9 mouse cellular contexts compared by ENCODE assay signal in genomic region chr11:100320701-100321410, GRCm38 (mm10). TPM values are rescaled to one million over a fixed set of nuclear protein-coding genes. Genes with fewer than 3 reads are reported as not detected.
DNase-seq lines count a peak whose midpoint lies in the region; ATAC-seq and TF ChIP-seq lines count a peak whose summit lies in the region.
"Not testable (repeated sequence)": the region's sequence is repeated elsewhere in the genome, so short reads cannot be mapped to it uniquely, and the experiment has no call there.
"Had no signal": no experiment of that assay in that cellular context is flagged by ENCODE, and none has a peak within 500 bp of the region (broad histone marks: within the 10 kb centered on the region; RNA-seq: fewer than 3 reads in every experiment).

No protein-coding gene starts in this region.

- H3K36me3 ChIP-seq in forebrain, embryonic 10.5 days (replicated peaks) = peaks cover 28% of the 10 kb centered on the region
- H3K36me3 ChIP-seq in heart, embryonic 14.5 days (ENCODE audit: control insufficient read depth, insufficient read depth, low read length) = peaks cover 22% of the 10 kb centered on the region
- H3K36me3 ChIP-seq in intestine, embryonic 16.5 days (ENCODE audit: control insufficient read depth, insufficient read depth, low read length) = not testable (repeated sequence)
- H3K36me3 ChIP-seq in liver, adult 2 months (ENCODE audit: control insufficient read depth, insufficient read depth, low read length) = peaks cover 17% of the 10 kb centered on the region
- H3K36me3 ChIP-seq in midbrain, embryonic 10.5 days = peaks cover 26% of the 10 kb centered on the region

- TF ChIP-seq CTCF in bone marrow, adult 2 months (IDR thresholded peaks at IDR 0.05; ENCODE audit: control insufficient read depth, insufficient read depth, low read length); liver, adult 2 months (IDR thresholded peaks at IDR 0.05; ENCODE audit: low read depth, low read length); olfactory bulb, adult 2 months (IDR thresholded peaks at IDR 0.05; ENCODE audit: insufficient read depth, low read depth, low read length): not testable (repeated sequence)

- H3K9me3 ChIP-seq in forebrain, embryonic 10.5 days; heart, embryonic 14.5 days (ENCODE audit: control insufficient read depth, low read length); intestine, embryonic 16.5 days (ENCODE audit: control insufficient read depth, low read length); midbrain, embryonic 10.5 days (replicated peaks): not testable (repeated sequence)

- not testable (repeated sequence) for ATAC-seq in heart, embryonic 14.5 days (ENCODE audit: insufficient number of reproducible peaks, insufficient read depth, low FRiP score, low read depth)
- peak; percentile 4; the same call in 1 of the 2 replicates for ATAC-seq in intestine, embryonic 16.5 days

- 12% methylated on average over 11 of the region's 11 CpGs for WGBS in bone marrow, adult 2 months
- 21% methylated on average over 11 of the region's 11 CpGs for WGBS in forebrain, embryonic 10.5 days
- 18% methylated on average over 11 of the region's 11 CpGs for WGBS in heart, embryonic 14.5 days
- 17% methylated on average over 11 of the region's 11 CpGs for WGBS in intestine, embryonic 16.5 days
- WGBS in liver, adult 2 months = 2% methylated on average over 11 of the region's 11 CpGs
- WGBS in midbrain, embryonic 10.5 days = 19% methylated on average over 11 of the region's 11 CpGs
- WGBS in olfactory bulb, adult 2 months = 13% methylated on average over 11 of the region's 11 CpGs

- not testable (repeated sequence) for H3K4me1 ChIP-seq in bone marrow, adult 2 months (ENCODE audit: control insufficient read depth, insufficient read depth, low read length); heart, embryonic 14.5 days (ENCODE audit: control insufficient read depth in 2 of 2, insufficient read depth in 2 of 2, low read length in 2 of 2); olfactory bulb, adult 2 months (ENCODE audit: control insufficient read depth, insufficient read depth, low read length)
- H3K4me1 ChIP-seq in forebrain, embryonic 10.5 days = peaks cover 11% of the 10 kb centered on the region
- H3K4me1 ChIP-seq in intestine, embryonic 16.5 days (ENCODE audit: control insufficient read depth, insufficient read depth, low read length) = peaks cover 12% of the 10 kb centered on the region; the same call in 1 of the 2 replicates
- H3K4me1 ChIP-seq in liver, adult 2 months (ENCODE audit: control insufficient read depth, insufficient read depth, low read length) = peaks cover 12% of the 10 kb centered on the region
- peaks cover 10% of the 10 kb centered on the region for H3K4me1 ChIP-seq in midbrain, embryonic 10.5 days

- not testable (repeated sequence) for DNase-seq in forebrain, embryonic 10.5 days (ENCODE audit: extremely low spot score, low spot score); liver, adult 2 months (ENCODE audit: extremely low read depth, low read depth, low spot score); midbrain, embryonic 10.5 days (ENCODE audit: low spot score)

- peak overlapping the region; percentile 95 for H3K9ac ChIP-seq in heart, embryonic 14.5 days (ENCODE audit: low read length)
- H3K9ac ChIP-seq in intestine, embryonic 16.5 days (ENCODE audit: low read depth, low read length) = peak overlapping the region; percentile 94
- H3K9ac ChIP-seq in liver, adult 2 months (ENCODE audit: low read depth, low read length) = peak overlapping the region; percentile 97

- not testable (repeated sequence) for H3K79me2 ChIP-seq in liver, adult 2 months (ENCODE audit: control insufficient read depth, insufficient read depth, low read length)

- peak overlapping the region; percentile 89 for H3K4me2 ChIP-seq in heart, embryonic 14.5 days (ENCODE audit: low read length)
- peak overlapping the region; percentile 71 for H3K4me2 ChIP-seq in intestine, embryonic 16.5 days (ENCODE audit: low read depth, low read length)

- not testable (repeated sequence) for TF ChIP-seq POLR2A in bone marrow, adult 2 months (IDR thresholded peaks at IDR 0.05; ENCODE audit: borderline replicate concordance, control insufficient read depth, low read depth, low read length); liver, adult 2 months (IDR thresholded peaks at IDR 0.05; ENCODE audit: extremely low read depth, insufficient read depth, low read length); olfactory bulb, adult 2 months (IDR thresholded peaks at IDR 0.05; ENCODE audit: insufficient read depth, low read depth, low read length)

- peak overlapping the region; percentile 99; the same call in 1 of the 2 replicates for H3K27ac ChIP-seq in bone marrow, adult 2 months (ENCODE audit: control insufficient read depth, insufficient read depth, low read depth, low read length, poor library complexity)
- H3K27ac ChIP-seq in forebrain, embryonic 10.5 days = peak overlapping the region; percentile 96
- peak overlapping the region in 1 of 2 experiments; percentile 99; a peak in 3 of 4 replicates for H3K27ac ChIP-seq in heart, embryonic 14.5 days (replicated peaks in 1 of 2; ENCODE audit: control insufficient read depth in 1 of 2, insufficient read depth in 1 of 2, low read depth in 2 of 2, low read length in 2 of 2)
- H3K27ac ChIP-seq in intestine, embryonic 16.5 days (ENCODE audit: low read length) = peak overlapping the region; percentile 82
- H3K27ac ChIP-seq in liver, adult 2 months (replicated peaks; ENCODE audit: insufficient read depth, low read depth, low read length) = peak overlapping the region; percentile 92
- peak overlapping the region; percentile 99 for H3K27ac ChIP-seq in midbrain, embryonic 10.5 days (replicated peaks)
- 0 out of 2 replicates have a peak overlapping the region, but pooled peaks have one; percentile 49 for H3K27ac ChIP-seq in olfactory bulb, adult 2 months (ENCODE audit: insufficient read depth, low read depth, low read length)

- not testable (repeated sequence) for H3K27me3 ChIP-seq in forebrain, embryonic 10.5 days (ENCODE audit: poor library complexity, severe bottlenecking); heart, embryonic 14.5 days (ENCODE audit: control insufficient read depth, insufficient read depth, low read length); intestine, embryonic 16.5 days (replicated peaks; ENCODE audit: control insufficient read depth, insufficient read depth, low read length); liver, adult 2 months (ENCODE audit: control insufficient read depth, insufficient read depth, low read length); midbrain, embryonic 10.5 days (ENCODE audit: low read depth, poor library complexity, severe bottlenecking)

- peak overlapping the region; percentile 92 for H3K4me3 ChIP-seq in bone marrow, adult 2 months (replicated peaks; ENCODE audit: control insufficient read depth, low read depth, low read length)
- H3K4me3 ChIP-seq in forebrain, embryonic 10.5 days = peak overlapping the region; percentile 65
- H3K4me3 ChIP-seq in heart, embryonic 14.5 days (ENCODE audit: control insufficient read depth in 1 of 2, insufficient read depth in 1 of 2, low read depth in 1 of 2, low read length in 2 of 2) = peak overlapping the region; percentile 59 to 74
- H3K4me3 ChIP-seq in intestine, embryonic 16.5 days (ENCODE audit: low read length) = peak overlapping the region; percentile 74
- H3K4me3 ChIP-seq in liver, adult 2 months (ENCODE audit: insufficient read depth, low read depth, low read length) = peak overlapping the region; percentile 93
- H3K4me3 ChIP-seq in midbrain, embryonic 10.5 days = peak overlapping the region; percentile 93
- peak overlapping the region; percentile 81 for H3K4me3 ChIP-seq in olfactory bulb, adult 2 months (ENCODE audit: insufficient read depth, low read depth, low read length)

RNA-seq across cellular contexts. Expression of gene Eif1, which starts 1.2 kb away (rescaled TPM):
- 807 and 1,107 TPM in 2 replicates for polyA plus RNA-seq in bone marrow, adult 2 months (2011; ENCODE audit: insufficient read depth, insufficient read length, low replicate concordance, missing spikeins)
- polyA plus RNA-seq in forebrain, embryonic 10.5 days (2016; fragmentation: Nextera tagmentation; extraction: Ambion mirVana) = 1,690 and 1,733 TPM in 2 replicates
- polyA plus RNA-seq in heart, embryonic 14.5 days (2014; fragmentation: Nextera tagmentation; extraction: Ambion mirVana) = 1,807 and 1,900 TPM in 2 replicates
- polyA plus RNA-seq in intestine, embryonic 16.5 days (2015; fragmentation: Nextera tagmentation; extraction: Ambion mirVana) = 1,811 and 1,878 TPM in 2 replicates
- 145 and 210 TPM in 2 replicates for total RNA-seq in liver, adult 2 months (2014; rRNA removed)
- polyA plus RNA-seq in liver, adult 2 months (2012; rRNA removed) = 86.6 and 104 TPM in 2 replicates
- 1,709 and 1,814 TPM in 2 replicates for polyA plus RNA-seq in midbrain, embryonic 10.5 days (2016; fragmentation: Nextera tagmentation; extraction: Ambion mirVana)
- polyA plus RNA-seq in olfactory bulb, adult 2 months (2012; ENCODE audit: insufficient read depth, insufficient read length, low replicate concordance, missing spikeins) = not detected in 2 replicates

RNA-seq across cellular contexts. Expression of gene Gast, which starts 13.4 kb away (rescaled TPM):
- polyA plus RNA-seq in bone marrow, adult 2 months (2011; ENCODE audit: insufficient read depth, insufficient read length, low replicate concordance, missing spikeins) = not detected in 2 replicates
- polyA plus RNA-seq in forebrain, embryonic 10.5 days (2016; fragmentation: Nextera tagmentation; extraction: Ambion mirVana) = not detected in 2 replicates
- not detected in 2 replicates for polyA plus RNA-seq in heart, embryonic 14.5 days (2014; fragmentation: Nextera tagmentation; extraction: Ambion mirVana)
- polyA plus RNA-seq in intestine, embryonic 16.5 days (2015; fragmentation: Nextera tagmentation; extraction: Ambion mirVana) = 0.77 and 0.80 TPM in 2 replicates
- total RNA-seq in liver, adult 2 months (2014; rRNA removed) = not detected in 2 replicates
- polyA plus RNA-seq in liver, adult 2 months (2012; rRNA removed) = not detected in 2 replicates
- 0.56 TPM in 1 of 2 replicates, not detected in the other for polyA plus RNA-seq in midbrain, embryonic 10.5 days (2016; fragmentation: Nextera tagmentation; extraction: Ambion mirVana)
- not detected in 2 replicates for polyA plus RNA-seq in olfactory bulb, adult 2 months (2012; ENCODE audit: insufficient read depth, insufficient read length, low replicate concordance, missing spikeins)
- total RNA-seq: left cerebral cortex, adult 8-10 months; megakaryocyte progenitor cell, adult 5-6 weeks had no signal

RNA-seq across cellular contexts. Expression of gene Hap1, which starts 35.1 kb away (rescaled TPM):
- polyA plus RNA-seq in bone marrow, adult 2 months (2011; ENCODE audit: insufficient read depth, insufficient read length, low replicate concordance, missing spikeins) = 1.1 and 11.9 TPM in 2 replicates
- 46.7 and 47.5 TPM in 2 replicates for polyA plus RNA-seq in forebrain, embryonic 10.5 days (2016; fragmentation: Nextera tagmentation; extraction: Ambion mirVana)
- 3.4 and 4.3 TPM in 2 replicates for polyA plus RNA-seq in heart, embryonic 14.5 days (2014; fragmentation: Nextera tagmentation; extraction: Ambion mirVana)
- polyA plus RNA-seq in intestine, embryonic 16.5 days (2015; fragmentation: Nextera tagmentation; extraction: Ambion mirVana) = 12.6 and 13.5 TPM in 2 replicates
- 0.65 and 1.3 TPM in 2 replicates for total RNA-seq in liver, adult 2 months (2014; rRNA removed)
- 0.40 and 1.2 TPM in 2 replicates for polyA plus RNA-seq in liver, adult 2 months (2012; rRNA removed)
- 36.6 and 40.2 TPM in 2 replicates for polyA plus RNA-seq in midbrain, embryonic 10.5 days (2016; fragmentation: Nextera tagmentation; extraction: Ambion mirVana)
- not detected in 2 replicates for polyA plus RNA-seq in olfactory bulb, adult 2 months (2012; ENCODE audit: insufficient read depth, insufficient read length, low replicate concordance, missing spikeins)
- total RNA-seq: megakaryocyte progenitor cell, adult 5-6 weeks had no signal

RNA-seq across cellular contexts. Expression of gene Krt42, which starts 51.2 kb away (rescaled TPM):
- polyA plus RNA-seq in bone marrow, adult 2 months (2011; ENCODE audit: insufficient read depth, insufficient read length, low replicate concordance, missing spikeins) = 2.1 TPM in 1 of 2 replicates, not detected in the other
- not detected in 2 replicates for polyA plus RNA-seq in forebrain, embryonic 10.5 days (2016; fragmentation: Nextera tagmentation; extraction: Ambion mirVana)
- polyA plus RNA-seq in heart, embryonic 14.5 days (2014; fragmentation: Nextera tagmentation; extraction: Ambion mirVana) = not detected in 2 replicates
- not detected in 2 replicates for polyA plus RNA-seq in intestine, embryonic 16.5 days (2015; fragmentation: Nextera tagmentation; extraction: Ambion mirVana)
- total RNA-seq in liver, adult 2 months (2014; rRNA removed) = not detected in 2 replicates
- not detected in 2 replicates for polyA plus RNA-seq in liver, adult 2 months (2012; rRNA removed)
- polyA plus RNA-seq in midbrain, embryonic 10.5 days (2016; fragmentation: Nextera tagmentation; extraction: Ambion mirVana) = not detected in 2 replicates
- not detected in 2 replicates for polyA plus RNA-seq in olfactory bulb, adult 2 months (2012; ENCODE audit: insufficient read depth, insufficient read length, low replicate concordance, missing spikeins)
- total RNA-seq: left cerebral cortex, adult 8-10 months; megakaryocyte progenitor cell, adult 5-6 weeks had no signal
